Mouse (Mus musculus) thymus, postnatal 25 days (tissue): ENCODE results near the gene Alg3.

Experiments
- DNase-seq: peaks from one replicate; pipeline ENCODE4 v3.0.0; 2022

Gene Alg3

DNA sequence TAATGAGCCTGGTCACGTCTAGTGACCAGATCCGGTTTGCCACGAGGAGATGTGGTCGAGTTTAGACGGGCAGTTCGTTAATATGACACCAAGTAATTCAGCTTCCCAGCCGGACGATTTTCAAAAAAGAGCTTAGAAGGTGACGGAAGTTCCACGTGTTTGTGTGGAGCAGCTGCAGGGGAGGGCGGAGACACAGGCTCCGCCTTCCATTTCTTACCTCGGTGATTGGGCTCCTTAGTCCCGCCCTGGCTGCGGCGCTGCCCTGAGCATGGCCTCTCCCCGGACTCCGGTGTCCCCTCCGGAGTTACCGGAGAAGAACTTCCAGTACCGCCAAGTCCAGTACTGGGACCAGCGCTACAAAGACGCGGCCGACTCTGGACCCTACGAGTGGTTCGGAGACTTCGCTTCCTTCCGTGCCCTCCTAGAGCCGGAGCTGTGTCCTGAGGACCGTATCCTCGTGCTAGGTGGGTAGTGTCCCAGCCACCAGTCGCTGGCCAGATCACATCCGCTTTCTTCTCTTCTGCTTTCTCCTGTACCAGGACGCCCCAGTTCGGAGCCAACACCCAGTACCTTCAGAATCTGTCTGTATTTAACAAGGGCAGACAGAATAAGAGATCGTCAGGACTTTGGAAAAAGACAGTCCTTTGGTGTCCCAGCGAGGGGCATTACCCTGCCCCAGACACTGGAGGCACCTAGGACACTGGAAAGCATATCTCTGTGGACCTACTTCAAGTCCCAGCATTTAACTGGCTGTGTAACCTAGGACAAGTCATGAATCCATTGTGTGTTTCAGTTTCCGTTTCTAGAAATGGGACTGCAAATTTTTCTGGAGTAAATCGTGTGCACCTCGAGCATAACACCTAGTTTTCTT lies at the start of gene Alg3, which contains the start of the genes Eef1akmt4 and Gm49333:
Gene Alg3, minus strand, starts transcription at position 379 of the 871 bp plus-strand sequence.
Gene Eef1akmt4, plus strand, starts transcription at position 237 of the 871 bp plus-strand sequence.
Gene Gm49333, plus strand, starts transcription at position 254 of the 871 bp plus-strand sequence.
- DNase-seq: peak; percentile 85

DNA sequence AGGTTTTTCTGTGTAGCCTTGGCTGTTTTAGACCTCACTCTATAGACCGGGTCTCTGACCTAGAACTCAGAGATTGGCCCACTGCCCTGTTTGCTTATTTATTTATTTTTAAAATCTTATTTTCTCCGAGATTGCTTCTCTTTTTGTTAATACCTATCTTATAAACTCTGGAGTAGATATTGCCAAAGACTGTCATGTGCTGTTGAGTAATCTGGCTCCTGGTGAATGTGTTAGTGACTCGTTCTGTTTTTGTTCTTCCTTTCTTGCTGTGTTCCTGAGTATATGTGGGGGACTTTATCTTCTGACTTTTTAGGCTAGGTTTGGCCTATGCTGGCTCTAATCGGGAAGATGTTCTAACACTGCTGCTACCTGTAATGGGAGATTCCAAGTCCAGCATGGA lies 46.1 kb upstream of the Alg3 start:
- DNase-seq: no peak

DNA sequence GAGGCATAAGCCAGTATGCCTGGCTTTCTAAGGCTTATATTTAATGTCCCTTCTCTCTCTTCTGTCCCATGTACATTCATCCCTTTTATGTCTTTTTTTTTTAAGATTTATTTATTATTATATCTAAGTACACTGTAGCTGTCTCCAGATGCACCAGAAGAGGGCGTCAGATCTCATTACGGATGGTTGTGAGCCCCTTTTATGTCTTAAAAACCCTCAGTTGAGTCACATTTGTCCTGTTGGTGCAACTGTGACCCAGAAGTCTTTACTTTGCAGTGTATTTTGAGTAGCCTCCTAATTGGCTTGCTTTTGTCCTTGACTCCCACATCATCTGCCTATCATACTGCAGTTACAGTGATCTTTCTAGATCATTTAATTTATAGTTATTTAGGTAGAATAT lies 41.8 kb upstream of the Alg3 start:
- no peak for DNase-seq

DNA sequence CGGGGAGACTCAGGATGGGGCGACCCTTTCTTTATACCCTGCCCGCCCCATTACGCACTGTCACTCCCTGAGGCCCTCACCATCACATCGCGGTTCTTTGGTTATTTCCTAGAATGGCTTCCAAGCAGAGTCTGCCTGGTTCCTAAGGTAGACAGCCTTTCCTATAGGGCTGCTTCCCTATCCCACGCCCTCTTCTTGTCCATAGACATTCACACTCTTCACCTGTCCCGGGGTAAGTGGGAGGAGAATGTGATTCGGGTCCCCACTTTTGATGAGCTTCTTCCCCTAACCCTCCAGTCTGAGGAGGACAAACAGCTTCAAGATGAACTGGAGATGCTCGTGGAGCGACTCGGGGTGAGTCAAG lies 40.4 kb upstream of the Alg3 start:
- DNase-seq: no peak

DNA sequence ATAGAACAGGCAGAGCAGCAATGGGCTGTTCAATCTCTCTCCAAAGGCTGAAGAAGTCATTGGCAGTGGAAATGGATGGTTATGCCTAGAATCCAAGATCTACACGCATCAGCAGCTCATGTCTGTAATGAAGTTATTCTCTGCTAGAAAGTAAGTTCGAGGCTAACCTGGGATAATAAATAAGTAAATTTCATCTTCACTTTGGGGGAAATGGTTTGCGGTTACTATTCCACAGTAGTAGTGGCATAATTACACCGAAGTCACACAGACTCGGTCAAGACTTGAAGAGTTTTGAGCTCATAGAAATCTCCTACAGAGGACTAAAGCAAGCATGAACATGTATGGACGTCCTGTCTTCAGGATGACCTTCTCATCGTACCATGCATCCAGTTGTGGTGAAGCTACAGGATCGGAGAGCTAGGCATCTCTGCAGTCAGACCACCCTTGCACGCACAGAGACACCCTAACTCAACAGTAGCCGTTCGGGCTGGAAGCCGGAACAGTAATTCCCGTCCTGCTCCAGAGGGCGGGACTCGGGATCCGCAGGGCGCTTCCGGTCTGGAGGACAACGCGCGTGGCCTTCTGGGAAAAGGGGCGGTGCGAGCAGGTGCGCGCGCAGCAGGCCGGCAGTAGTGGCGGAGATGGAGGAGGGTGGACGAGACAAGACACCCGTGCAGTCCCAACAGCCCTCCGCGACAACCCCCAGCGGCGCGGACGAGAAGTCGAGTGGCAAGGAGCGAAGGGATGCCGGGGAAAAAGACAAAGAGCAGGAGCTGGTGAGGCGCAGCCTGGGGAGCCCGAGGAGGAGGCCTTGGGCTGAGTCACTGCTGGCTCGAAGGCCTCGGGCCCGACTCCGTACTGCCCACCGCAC lies 39.8 kb upstream of the Alg3 start, which contains the start of gene Psmd2:
Gene Psmd2, plus strand, starts transcription at position 577 of the 871 bp plus-strand sequence.
- DNase-seq: peak; percentile 95

DNA sequence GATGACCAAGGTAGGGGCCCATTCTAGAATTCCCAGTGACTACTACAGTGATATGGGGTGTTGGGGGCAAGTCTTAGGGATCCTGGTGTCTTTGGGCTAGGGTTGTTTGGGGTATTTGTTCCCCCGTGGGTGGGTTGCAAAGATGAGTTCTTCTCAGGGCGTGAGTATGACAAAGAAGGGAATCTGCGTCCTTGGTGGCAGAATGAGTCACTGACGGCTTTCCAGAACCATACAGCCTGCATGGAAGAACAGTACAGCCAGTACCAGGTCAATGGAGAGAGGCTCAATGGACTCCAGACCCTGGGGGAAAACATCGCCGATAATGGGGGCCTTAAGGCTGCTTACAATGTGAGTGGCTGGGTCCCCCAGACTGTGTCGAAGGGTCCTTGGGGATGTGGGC lies 32.4 kb upstream of the Alg3 start:
- no peak for DNase-seq

DNA sequence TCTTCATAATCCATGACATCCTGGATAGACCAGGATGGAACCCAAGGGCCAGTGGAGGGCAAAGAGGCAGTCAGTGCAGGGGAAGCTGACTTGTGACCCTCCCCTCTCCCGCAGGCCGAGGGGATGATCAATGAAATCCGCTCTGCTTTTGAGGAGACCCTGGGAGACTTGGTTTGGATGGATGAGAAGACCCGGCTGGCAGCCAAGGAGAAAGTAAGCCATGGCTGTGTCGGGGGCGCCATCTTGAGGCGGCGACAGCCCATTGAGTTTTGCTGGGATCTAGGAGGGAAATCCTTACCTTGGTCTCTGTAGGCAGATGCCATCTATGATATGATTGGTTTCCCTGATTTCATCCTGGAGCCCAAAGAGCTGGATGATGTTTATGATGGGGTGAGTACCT lies 30.6 kb upstream of the Alg3 start:
- DNase-seq: peak; percentile 64

DNA sequence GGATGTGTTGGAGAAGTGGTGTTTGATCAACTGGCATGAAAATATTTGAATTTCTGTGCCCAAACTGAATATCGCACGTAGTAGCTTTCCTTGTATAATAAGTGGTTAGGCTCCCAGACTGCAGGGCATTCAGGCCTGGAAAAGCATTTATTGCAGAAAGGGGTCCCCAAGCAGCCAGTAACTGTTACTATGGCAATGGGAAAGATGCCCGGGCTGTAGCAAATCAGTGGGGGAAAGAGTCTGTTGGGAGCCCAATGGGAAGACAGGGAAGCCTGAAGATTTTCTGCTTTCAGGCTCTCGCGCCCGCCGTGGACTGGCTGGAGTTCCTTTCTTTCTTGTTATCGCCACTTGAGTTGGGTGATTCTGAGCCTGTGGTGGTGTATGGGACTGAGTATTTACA lies 26.8 kb upstream of the Alg3 start:
- no peak for DNase-seq

DNA sequence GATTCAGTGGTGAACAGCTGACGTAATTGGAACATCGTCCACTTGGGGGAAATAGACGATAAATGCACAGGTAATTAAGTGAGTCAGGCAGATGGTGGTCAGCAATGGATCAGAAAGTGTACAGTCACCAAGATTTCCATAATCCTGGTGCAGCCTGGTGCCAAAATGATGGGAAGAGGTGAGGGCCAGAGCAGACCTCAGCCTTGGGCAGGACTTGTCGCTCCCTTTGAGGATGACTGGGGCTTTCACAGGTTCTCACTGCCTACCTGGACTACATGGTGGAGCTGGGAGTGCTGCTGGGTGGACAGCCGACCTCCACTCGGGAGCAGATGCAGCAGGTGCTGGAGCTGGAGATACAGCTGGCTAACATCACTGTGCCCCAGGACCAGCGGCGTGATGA lies 25.9 kb upstream of the Alg3 start:
- no peak for DNase-seq

DNA sequence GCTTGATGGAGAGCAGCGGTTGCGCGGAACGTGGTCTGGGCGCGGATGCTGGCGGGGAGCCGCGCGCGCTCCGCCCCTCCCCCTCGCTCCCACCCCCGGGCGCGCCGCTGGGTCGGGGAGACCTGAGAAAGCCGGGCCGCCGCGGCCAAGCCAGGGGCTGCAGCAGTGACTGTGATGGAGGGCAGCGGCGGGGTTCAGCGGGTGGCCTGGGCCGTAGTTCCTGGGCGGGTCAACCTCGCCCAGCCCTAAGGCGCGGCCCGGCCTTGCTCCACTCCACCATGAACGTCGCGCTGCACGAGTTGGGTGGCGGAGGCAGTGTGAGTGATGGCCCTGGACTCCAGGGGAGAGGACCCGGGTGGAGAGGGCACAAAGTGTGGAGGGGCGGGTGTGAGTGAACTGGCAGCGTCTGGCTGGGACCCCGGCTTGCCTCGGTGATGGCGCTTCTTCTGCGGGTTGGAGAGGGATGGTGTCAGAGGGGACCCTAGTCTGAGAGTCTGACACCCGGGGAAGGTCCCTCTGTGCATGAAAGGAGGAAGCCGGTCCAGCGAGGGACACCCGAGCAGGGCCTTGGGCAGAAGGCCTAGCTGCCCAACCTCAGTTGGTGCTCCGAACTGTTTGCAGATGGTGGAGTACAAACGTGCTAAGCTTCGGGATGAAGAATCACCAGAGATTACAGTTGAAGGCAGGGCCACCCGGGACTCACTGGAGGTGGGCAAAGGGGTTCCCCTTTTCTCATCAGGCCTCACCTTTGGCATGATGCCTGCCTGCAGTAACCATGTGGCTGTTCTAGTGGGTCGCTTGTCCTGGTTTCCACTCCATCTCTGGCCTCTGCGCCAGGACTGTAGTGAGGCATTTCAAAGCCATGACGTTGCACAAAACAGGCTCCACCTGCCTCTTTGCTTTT lies 18.4 kb upstream of the Alg3 start, which contains the start of gene Ece2:
Gene Ece2, plus strand, starts transcription at position 98 of the 904 bp plus-strand sequence.
- peak; percentile 8 for DNase-seq

DNA sequence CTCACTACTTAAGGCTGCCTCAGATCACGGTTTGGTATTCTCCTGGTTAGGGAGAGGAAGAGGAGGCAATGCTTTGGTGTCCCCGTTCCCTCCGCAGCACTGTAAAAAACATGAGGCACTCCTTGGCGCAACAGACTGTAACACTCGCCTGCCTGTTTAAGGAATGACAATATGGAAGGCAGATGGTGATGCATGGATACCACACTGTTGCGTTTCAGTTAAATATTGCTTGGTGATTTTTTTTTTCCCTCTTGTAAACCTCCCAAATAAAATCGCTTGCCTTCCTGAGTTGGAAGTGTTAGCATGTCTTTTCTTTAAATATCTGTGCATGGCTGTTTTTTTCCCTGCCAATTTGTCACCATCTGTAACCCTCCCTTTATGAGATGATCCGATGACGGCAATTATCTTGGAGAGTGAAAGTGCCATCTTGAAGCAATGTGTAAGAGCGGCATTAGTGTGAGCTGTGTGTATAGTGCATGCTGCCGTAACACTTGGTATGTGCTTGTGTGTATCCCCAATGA lies 17.4 kb upstream of the Alg3 start:
- no peak for DNase-seq

DNA sequence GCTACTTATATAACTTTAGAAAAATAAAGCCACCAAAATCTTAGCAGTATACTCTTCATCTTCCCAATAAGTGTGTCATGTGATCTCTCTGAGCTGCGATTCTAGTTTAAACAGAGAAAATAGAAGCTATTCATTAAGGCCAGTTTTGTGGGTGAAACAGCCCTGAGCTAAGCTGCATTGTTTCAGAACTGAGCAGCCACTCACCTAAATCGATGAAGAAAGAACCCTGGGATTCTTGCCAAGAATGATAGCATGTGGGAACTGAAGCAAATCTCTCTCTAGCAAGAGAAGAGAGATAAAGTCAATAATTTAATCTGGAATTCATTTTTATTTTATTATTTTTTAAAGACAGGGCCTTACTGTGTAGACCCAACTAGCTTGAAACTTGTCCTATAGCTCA lies 11.7 kb upstream of the Alg3 start:
- no peak for DNase-seq

DNA sequence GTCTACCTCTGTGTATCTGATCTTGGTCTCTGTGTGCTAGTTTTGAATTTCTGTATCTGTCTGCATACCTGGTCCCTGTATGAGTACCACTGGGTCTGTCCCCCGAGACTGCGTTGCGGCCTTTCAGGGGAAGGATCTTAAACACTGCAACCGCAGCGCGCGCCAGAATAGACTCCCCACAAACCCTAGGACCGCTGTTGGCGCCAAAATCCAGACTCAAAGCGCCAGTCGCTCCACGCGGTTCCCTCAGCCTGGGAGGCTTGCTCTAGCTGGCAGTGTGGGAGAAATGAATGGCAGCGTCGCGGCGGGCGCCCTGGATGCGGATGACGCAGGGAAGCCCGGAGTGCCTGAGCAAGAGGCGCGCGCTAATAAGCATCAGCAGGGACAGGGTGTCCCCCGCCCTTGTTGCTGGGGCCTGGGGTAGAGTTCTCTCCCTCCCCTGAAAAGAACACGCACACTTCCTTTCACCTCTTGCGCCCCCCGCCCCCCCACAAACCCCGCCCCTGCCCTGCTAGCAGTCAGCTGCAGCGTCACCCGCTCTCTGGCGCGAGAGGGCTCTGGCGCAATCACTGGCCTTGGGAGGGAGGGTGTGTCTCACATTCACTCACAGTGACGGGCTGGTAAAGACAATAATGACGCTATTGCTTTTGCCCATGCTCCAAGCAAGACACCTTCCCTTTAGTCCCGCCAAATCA lies 10.6 kb upstream of the Alg3 start:
- peak; percentile 35 for DNase-seq

DNA sequence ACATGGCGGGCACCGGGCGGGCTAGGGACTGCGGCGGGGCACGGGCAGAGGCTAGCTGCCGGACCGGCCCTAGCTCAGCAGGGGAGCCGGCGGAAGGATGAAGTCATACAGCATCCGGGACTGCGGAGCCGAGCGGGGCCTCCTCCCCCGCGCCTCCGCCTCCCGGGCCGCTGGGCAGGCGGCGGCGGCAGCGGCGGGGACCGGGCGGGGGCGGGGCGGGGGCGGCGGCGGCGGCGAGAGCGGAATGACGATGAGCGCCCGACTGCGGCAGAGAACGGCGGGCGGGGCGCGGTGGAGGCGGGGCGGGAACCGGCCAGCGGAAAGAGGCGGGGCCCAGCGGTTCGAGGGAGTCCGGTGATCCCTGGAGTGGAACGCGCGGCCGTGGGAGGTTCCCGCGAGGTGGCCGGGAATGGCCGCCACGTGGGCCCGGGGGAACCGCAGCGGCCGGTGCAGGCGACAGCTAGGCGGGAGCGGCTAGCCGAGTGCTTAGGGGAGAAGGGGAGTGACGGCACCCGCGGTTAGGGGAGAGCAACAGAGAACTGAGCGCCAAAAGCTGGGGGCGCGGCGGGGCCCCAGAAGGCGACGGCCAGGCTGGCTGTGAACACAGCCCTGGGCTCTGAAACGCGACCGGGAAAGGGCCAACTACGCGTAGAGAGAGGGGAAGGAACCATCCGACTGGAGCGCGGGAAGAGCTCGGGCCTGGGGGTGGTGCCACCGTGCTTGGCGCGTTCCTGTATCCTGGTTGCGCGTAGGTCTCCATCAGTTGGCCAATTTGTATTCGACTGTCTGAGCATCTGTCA lies 9.9 kb upstream of the Alg3 start, which contains the start of gene Camk2n2:
Gene Camk2n2, minus strand, starts transcription at position 97 of the 800 bp plus-strand sequence.
- peak; percentile 48 for DNase-seq

DNA sequence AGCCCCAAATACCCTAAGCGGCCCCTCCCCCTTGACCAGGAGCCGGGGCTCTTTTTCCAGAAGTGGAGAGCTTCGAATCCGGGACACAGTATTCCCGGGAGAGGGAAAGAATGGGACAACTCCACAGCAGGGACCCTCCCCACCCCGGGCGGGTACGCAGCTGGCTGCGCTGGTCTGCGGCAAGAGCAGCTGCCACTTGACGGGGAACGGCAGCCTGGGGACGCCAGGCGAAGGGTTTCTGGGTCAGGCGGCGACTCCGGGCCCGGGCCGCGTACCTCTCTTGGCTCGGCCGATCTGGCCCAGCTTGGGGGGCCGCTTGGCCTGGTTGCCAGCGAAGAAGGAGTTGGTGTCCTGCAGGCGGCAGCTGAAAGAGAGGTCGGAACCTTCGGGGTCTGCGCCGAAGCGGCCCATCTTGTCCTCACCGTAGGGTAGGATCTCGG lies 9.2 kb upstream of the Alg3 start:
- peak; percentile 23 for DNase-seq

DNA sequence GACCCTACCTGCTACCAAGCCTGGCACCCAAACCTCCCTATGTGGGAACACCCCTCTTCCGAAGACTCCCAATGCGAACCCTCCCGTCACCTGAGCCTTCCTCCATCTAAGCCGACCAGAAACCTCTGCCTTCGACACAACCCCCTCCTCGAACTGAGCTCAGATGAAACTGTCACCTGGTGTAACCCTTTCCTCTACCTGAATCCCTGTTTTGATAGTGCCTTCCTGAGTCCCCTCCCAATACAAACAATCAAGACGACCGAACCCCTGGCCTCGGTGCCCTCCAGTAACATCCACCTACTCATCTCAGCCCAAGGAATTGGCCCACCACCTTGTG lies 8.8 kb upstream of the Alg3 start:
- DNase-seq: peak; percentile 8

DNA sequence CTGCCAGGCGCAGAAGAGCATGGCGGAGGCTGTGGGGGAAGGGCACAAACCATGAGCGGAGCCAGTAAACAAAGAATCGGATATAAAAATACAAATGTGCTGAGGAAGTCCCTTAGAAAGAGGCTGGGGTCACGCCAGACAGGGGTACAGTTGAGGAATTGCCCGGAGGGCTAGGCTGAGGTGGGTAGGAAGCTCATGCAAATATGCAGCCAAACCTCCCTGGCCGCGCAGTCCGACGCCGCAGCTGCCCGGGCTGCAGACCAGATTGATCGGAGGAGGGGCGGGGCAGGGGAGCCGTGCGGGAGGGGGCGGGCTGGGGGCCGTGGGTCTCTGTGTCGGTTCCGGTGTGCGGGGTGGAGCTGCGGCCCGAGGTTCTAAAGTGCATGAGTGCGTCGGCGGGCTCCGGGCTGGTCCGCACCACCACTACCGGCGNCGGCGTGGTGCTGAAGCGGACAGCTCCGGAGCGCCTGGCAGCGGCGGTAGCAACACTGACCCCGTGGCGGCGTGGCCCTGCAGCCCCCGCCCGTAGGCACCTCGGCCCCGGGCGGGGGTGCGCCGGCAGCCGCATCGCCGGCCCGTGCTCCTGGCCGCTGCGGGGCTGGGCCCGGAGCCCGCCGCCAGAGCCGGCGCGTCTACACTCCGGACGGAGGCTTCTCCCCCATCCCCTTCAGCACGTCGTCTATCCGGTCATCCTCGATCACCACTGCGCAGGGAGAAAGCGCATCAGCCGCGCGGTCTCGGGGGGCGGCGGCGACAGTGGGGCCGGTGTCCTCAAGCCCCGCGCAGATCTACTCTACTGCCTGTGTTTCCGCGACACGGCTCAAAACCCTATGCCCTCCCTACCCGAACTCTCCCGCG lies 8.2 kb upstream of the Alg3 start:
- no peak for DNase-seq

DNA sequence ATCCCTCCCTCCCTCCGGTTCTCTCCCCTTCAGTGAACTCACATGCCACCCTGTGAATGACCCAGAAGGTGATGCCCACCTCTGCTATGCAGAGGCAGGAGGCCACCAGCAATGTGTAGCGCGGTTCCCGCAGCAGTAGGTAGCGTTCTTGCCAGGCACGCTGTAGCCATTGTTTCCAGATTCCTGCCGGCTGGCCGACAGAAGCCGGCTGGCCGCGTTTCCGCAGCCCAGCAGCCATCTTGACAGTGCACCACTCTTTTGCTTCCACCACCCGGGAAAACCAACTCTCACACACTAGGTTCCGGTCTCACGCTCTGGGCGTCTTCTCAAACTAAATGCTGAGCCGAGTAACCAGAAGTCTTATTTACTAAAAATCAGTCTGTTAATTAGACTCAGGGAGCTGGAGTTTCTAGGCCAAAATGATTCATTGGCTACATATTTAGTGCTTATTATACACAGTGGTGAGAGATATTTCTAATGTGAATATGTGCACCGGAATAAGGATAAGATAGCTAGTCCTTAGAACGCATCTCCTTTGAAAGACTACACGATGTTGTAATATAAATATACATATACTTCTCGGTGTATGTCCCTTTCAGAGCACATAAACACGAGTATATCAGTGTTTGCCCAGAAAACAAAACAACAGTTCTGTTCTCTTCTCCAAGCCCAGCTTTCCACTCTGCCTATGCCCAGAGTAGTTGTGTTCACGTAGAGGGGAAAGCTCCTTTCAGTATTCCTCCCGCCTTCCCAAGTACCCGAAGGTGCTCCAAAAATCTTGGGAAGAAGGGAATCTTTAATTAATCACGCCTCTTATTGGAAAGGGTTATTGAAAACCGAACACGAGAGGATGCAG lies 806 bp downstream of the Alg3 start:
- DNase-seq: peak; percentile 81

DNA sequence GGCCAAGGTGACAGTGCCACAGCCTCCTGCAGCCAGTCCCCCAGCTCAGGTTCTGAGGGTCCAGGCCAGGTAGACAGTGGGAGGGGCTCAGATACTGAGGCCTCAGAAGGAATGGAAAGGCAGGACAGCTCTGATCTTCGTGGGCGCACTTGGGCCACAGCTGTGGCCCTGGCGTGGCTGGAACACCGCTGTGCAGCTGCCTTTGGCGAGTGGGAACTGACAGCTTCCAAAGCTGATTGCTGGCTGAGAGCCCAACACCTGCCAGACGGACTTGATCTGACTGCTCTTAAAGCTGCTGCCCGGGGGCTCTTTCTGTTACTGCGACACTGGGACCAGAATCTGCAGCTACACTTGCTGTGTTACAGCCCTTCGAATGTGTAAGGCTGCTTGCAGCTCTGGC lies 6.8 kb downstream of the Alg3 start:
- no peak for DNase-seq
